Mouse (Mus musculus): ENCODE measurements around the gene Mctp1.
A peak's percentile ranks its signal among the peaks of the same experiment; 100 is the strongest.
"Not testable (repeated sequence)": the region's sequence is repeated elsewhere in the genome, so short reads cannot be mapped to it uniquely, and the experiment has no call there.

The Mctp1 gene

DNA sequence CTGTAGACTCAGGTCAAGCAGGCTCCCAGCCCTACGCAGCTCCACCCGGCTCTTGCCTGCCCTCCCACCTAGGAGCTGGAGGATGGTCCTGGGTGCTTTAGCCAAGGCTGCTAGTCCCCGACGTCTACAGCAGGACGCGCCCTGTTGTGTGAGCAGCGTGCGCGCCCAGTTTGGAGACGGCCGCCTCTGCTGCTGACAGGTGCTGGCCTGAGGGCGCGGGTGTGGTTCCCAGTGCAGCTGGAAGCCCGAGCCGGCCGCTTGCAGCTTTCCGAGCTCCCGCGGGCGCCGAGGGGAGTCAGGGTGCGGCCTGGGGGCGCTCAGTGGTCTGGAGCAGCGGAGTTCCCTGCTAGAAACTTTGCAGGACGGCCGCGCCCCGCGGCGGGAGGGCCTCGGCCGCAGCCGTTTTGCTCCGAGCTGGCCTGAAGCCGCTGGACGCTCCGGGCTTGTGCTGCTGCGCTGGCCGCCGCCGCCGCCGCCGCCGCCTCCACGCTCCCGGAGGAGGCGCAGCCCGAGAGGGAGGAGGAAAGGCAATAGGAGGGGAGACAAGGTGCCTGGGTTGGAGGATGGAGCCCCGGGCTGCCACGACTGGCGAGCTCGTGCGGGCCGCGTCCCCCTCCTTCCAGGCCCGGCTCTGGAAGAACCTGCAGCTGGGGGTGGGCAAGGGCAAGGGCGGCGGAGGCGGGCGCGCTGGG is at the start of gene Mctp1:
TSS of gene Mctp1 (plus strand) at position 564 of the 692 bp plus-strand sequence.
- peak; percentile 66 to 89 for DNase-seq (ENCODE audit: inconsistent age in 2 of 2, low spot score in 1 of 2)

- DNase-seq (ENCODE audit: inconsistent age in 2 of 2, low spot score in 1 of 2): not testable (repeated sequence)
Measured at GRCm38 (mm10) chr13:76345941-76346340, 38.4 kb upstream of the Mctp1 start.

DNA sequence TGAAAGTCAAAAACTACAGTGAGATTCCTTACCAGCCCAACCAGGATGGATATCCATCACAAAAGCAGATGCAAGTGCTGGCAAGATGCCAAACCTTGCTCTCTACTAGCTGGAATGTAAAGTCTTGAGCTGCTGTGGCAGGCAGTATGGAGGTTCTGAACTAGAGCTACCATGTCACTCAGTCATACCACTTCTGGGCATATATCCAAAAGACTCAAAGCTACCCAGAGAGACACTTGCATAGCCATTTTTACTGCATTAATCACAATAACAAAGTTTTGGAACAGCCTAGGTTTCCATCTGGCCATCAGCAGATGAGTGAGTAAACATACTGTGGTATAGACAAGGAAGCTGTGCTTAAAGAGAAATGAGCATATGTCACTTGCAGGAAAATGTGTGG is 25.6 kb upstream of the Mctp1 start:
- DNase-seq (ENCODE audit: inconsistent age in 2 of 2, low spot score in 1 of 2): no peak

DNA sequence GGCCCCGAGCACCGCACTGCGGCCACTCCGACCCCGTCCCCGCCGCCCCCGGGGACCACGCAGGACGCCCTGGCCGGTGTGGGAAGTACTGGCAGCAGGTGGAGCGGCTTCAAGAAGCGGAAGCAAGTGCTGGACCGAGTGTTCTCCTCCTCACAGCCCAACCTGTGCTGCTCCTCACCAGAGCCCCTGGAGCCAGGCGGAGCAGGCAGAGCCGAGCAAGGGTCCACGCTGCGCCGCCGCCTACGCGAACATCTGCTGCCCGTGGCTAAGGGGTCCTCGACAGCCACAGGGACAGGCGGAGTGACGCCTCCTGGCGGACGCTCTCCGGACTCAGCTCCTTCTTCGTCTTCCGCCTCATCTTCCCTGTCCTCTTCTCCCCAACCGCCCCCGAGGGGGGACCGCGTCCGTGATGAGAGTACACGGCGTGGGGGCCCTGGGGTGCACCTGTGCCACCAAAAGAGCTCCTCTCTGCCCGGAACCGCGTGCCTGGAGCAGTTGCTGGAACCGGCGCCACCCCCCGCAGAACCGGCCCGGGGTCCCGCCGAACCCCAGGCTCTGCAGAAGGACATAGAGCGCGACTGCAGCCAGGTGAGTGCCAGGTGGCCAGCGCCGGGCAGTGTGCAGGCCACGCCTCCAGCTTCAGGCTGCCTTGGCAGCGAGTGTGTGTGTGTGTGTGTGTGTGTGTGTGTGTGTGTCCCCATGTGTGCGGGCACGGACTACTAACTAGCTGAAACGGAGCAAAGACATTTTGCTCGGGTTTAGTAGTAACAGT is 515 bp downstream of the Mctp1 start:
- DNase-seq (ENCODE audit: inconsistent age in 2 of 2, low spot score in 1 of 2): peak in 1 of 2 experiments; percentile 38

DNA sequence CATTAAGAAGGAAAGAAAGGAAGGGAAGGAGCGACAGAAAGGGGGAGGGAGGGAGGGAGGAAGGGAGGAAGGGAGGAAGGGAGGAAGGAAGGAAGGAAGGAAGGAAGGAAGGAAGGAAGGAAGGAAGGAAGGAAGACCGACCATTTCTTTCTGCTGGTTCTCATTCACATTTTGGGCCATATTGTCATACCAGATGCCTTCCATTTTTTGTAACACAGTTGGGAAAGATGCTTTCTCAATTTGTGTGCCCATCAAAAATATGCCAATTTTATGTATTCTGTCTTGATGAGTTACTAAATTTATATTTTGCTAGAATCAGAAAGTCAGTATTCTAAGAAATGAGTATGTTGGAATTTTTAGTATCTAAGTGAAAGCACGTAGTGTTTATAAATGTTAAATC is 4.3 kb downstream of the Mctp1 start:
- DNase-seq (ENCODE audit: inconsistent age in 2 of 2, low spot score in 1 of 2): no peak

DNA sequence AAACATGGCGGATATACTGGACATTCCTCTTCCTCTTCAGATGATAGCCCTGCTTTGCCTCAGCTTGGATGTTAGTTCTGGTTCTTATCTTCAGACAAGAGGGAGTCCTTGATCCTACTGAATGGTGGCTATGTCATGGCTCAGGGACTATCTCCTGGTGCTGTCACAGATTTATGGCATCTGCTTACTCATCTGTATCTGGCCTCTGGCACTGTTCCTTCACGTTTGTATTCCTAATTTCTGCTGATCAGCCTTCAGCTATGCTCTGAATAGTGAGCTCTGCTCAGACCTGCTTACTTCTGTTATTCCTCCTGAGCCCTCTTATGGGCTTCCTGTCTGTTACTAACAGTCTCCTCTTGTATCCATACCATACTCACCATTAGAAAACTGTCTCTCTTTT is 7.6 kb downstream of the Mctp1 start:
- DNase-seq (ENCODE audit: inconsistent age in 2 of 2, low spot score in 1 of 2): peak; percentile 68 to 87

- DNase-seq (ENCODE audit: inconsistent age in 2 of 2, low spot score in 1 of 2): no peak
Measured at GRCm38 (mm10) chr13:76393106-76393505, 8.8 kb downstream of the Mctp1 start.

DNA sequence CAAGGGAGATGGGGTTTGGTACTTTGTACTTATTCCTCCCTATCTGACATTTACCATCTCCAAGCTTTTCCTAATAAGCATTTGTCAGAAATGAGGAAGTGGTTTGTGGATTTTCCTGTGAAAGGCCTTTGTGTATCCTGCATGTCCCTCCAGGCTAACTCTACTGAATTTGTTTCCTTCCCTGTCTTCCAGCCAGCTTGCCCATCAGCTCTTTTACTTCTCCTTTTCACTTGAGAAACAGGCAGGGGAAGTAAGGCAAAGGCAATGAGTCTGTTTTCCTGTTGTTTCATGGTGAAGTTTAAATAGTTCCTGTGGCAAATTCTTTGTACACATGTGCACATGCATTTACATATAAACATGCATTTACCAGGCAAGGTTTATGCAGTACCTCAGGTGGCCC is 11.6 kb downstream of the Mctp1 start:
- DNase-seq (ENCODE audit: inconsistent age in 2 of 2, low spot score in 1 of 2): no peak

DNA sequence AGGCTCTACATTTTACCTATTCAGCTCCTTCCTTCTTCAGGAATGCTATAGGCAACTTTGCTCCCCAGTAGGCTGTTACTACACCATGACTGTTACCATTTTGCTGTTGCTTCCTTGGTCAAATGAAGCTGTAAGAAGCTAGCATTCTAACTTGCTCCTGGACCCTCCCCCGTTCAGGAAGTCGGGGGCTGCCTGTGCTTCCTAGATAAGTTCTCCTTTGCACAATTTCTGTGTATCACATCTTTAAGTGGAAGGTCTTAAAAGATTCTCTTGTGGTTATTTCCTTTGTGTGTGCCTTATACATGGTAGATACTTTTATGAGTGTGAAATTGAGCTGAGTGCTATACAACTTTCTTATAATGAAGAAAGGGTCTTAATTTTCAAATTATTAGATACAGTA is 25.0 kb downstream of the Mctp1 start:
- no peak for DNase-seq (ENCODE audit: inconsistent age in 2 of 2, low spot score in 1 of 2)

DNA sequence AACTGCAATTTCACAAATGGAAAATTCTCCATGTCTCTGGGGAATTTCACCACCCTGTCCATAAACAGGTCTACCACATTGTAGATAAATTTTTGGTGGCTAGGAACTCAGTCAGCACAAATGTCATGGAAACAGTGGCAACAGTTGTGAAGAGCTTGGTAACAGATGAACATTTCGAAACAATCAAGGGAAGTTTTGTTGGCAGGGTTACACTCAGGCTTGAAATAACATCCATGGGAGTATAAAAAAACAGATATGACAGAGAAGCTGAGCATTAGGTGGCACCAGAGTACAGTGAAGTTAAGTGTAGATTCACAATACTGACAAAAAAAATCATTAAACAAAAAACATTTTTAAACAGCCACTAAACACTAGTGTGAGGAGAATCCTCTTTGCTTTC is 26.3 kb downstream of the Mctp1 start:
- DNase-seq (ENCODE audit: inconsistent age in 2 of 2, low spot score in 1 of 2): peak in 1 of 2 experiments; percentile 32

GRCm38 (mm10) chr13:76415346-76415745 is 31.0 kb downstream of the Mctp1 start:
- no peak for DNase-seq (ENCODE audit: inconsistent age in 2 of 2, low spot score in 1 of 2)

DNA sequence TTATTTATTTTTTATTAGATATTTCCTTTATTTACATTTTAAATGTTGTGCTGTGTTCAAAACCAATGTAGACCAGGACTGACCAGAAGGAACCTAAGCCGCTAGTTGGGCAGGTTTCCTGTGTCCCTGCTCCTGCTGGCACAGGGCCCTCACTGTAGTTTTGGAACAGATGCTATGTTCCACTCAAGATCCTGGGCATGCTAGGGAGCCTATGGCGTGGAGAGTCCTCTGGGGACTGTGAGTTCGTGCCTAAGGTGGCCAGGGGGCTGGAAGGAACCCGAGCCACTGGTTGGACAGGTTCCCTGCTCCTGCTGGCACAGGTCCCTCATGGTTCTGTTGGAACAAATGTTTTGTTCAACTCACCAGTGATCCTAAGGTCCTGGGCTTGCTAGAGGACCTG is 35.8 kb downstream of the Mctp1 start:
- DNase-seq (ENCODE audit: inconsistent age in 2 of 2, low spot score in 1 of 2): peak in 1 of 2 experiments; percentile 55

- no peak for DNase-seq (ENCODE audit: inconsistent age in 2 of 2, low spot score in 1 of 2)
Measured at GRCm38 (mm10) chr13:76421075-76421474, 36.7 kb downstream of the Mctp1 start.

- DNase-seq (ENCODE audit: inconsistent age in 2 of 2, low spot score in 1 of 2): no peak
Measured at GRCm38 (mm10) chr13:76422124-76422523, 37.8 kb downstream of the Mctp1 start.

- DNase-seq (ENCODE audit: inconsistent age in 2 of 2, low spot score in 1 of 2): no peak
Measured at GRCm38 (mm10) chr13:76429456-76429855, 45.1 kb downstream of the Mctp1 start.

DNA sequence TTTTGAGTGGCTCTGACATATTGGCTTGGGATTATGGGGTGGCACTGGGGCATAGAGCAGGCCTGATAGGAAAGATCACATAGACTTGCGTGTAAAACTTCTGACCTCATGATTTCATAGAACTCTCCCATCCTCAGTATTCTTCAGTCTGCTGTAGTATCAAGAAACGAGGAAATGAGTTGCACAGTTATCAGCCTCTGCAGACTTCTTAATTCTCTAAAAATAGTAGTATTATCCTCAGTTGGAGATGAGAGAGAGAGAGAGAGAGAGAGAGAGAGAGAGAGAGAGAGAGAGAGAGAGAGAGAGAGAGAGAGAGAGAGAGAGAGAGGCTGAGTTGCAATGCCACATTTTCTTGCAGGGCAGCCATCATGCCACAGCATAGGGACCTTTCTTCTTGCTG is 45.6 kb downstream of the Mctp1 start:
- DNase-seq (ENCODE audit: inconsistent age in 2 of 2, low spot score in 1 of 2): no peak

- DNase-seq (ENCODE audit: inconsistent age in 2 of 2, low spot score in 1 of 2): no peak
Measured at GRCm38 (mm10) chr13:76431946-76432345, 47.6 kb downstream of the Mctp1 start.

- DNase-seq (ENCODE audit: inconsistent age in 2 of 2, low spot score in 1 of 2): no peak
Measured at GRCm38 (mm10) chr13:76433438-76433837, 49.1 kb downstream of the Mctp1 start.

- DNase-seq (ENCODE audit: inconsistent age in 2 of 2, low spot score in 1 of 2): no peak
Measured at GRCm38 (mm10) chr13:76436426-76436825, 52.1 kb downstream of the Mctp1 start.

DNA sequence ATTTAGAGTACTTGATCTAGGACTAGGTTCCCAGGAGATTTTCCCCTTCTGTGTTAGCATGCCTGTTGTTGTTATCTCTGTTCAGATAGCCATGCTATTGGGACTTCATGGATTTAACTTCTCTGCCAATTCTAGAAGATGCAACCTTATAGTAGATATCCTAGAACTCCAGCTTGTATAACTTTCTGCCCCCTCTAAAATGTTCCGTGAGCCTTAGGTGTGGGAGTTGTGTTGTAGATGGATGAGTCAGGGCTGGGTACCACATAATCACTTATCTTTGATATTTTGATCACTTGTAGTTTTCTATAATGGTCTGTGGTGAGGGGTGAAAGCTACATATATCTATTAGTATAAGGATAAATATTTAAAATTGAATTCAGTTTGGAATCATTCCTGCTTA is 54.4 kb downstream of the Mctp1 start:
- no peak for DNase-seq (ENCODE audit: inconsistent age in 2 of 2, low spot score in 1 of 2)

DNA sequence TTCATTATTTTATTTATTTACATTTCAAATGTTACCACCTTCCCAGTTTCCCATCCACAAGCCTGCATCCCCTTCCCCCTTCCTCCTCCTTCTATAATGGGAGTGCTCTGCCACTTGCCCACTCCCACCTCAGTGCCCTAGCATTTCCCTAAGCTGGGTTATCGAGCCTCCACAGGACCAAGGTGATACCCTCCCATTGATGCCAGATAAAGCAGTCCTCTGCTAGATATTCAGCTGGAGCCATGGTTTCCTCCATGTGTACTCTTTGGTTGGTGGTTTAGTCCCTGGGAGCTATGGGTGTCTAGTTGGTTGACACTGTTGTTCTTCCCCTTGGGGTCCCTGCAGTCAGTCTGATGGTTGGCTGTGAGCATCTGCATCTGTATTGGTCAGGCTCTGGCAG is 61.7 kb downstream of the Mctp1 start:
- no peak for DNase-seq (ENCODE audit: inconsistent age in 2 of 2, low spot score in 1 of 2)

GRCm38 (mm10) chr13:76447528-76447927 is 63.2 kb downstream of the Mctp1 start:
- no peak for DNase-seq (ENCODE audit: inconsistent age in 2 of 2, low spot score in 1 of 2)

All from adrenal gland, adult (tissue).